In the genomic region with DNA sequence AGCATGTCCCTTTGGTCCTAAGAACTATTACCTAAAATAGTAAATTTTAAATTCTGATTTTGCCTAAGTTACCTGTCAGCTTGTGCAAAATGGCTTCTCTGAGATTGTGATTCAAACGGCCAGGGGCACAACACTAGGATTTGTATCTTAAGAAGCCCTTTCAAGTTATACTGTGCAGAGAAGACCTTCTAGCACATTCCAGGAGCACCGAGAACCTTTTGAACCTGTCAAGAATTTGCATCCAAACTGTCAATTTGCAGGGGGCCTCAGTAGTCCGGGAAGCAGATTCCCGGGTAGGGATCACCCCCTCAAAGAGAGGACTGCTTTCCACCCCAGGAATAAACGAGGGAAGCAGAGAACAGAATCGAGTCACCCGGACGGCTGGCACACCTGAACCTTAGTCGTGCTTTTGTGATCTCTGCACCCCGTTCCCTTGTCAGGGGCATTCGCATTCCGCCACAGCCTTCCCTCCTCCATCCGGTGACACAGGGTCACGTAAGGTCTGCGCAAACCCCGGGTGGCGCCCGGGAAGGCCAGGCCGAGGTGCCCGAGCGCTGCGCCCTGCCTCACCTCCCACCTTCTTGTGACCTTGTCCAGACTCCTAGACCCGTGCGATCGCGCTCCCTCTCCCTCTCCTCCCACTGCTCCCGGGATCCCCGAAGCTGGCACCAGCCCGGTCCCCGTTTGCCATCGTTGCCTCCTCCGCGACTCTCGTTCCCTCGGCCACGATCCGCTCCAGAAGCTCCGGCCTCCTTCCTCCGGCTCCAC, we compare ENCODE assay signal across 8 mouse cellular contexts. TPM values are rescaled to one million over a fixed set of nuclear protein-coding genes. Genes with fewer than 3 reads are reported as not detected.
DNase-seq lines count a peak whose midpoint lies in the region; ATAC-seq and TF ChIP-seq lines count a peak whose summit lies in the region.

No protein-coding gene starts in this region.

- no peak for DNase-seq in frontal cortex, postnatal 36 days (ENCODE audit: low spot score in 2 of 2)
- peak; percentile 43 to 46 for DNase-seq in B cell, adult 2 months
- no peak for DNase-seq in liver, embryonic 14.5 days (ENCODE audit: low read depth in 3 of 3, low spot score in 3 of 3)
- no peak for DNase-seq in cerebellum, adult 11-12 months

- peaks cover 2% of the 10 kb centered on the region for H3K36me3 ChIP-seq in hindbrain, embryonic 13.5 days
- H3K36me3 ChIP-seq in liver, embryonic 14.5 days (replicated peaks; ENCODE audit: control insufficient read depth, insufficient read depth, low read depth), result peaks cover 3% of the 10 kb centered on the region; the same call in 1 of the 2 replicates
- H3K36me3 ChIP-seq in neural tube, embryonic 14.5 days (ENCODE audit: control insufficient read depth, insufficient read depth, low read length), result no peaks in the 10 kb centered on the region

- peak overlapping the region; percentile 91 for H3K4me2 ChIP-seq in hindbrain, embryonic 13.5 days
- peak overlapping the region; percentile 94 for H3K4me2 ChIP-seq in liver, embryonic 14.5 days (ENCODE audit: low read depth)
- peak overlapping the region; percentile 73 for H3K4me2 ChIP-seq in neural tube, embryonic 14.5 days (ENCODE audit: low read depth, low read length)

- peak; percentile 15; the same call in 1 of the 2 replicates for ATAC-seq in frontal cortex, adult (ENCODE audit: low TSS enrichment)
- ATAC-seq in common myeloid progenitor, adult 5-6 weeks (replicated peaks; ENCODE audit: low read depth, poor library complexity, severe bottlenecking), result peak; percentile 23
- peak; percentile 33; the same call in 1 of the 2 replicates for ATAC-seq in hindbrain, embryonic 13.5 days (ENCODE audit: low FRiP score)
- ATAC-seq in liver, embryonic 14.5 days (ENCODE audit: insufficient read depth), result peak; percentile 47
- peak; percentile 15 for ATAC-seq in neural tube, embryonic 14.5 days (ENCODE audit: low read depth)

- peaks cover 23% of the 10 kb centered on the region for H3K4me1 ChIP-seq in hindbrain, embryonic 13.5 days (replicated peaks)
- peaks cover 17 to 24% of the 10 kb centered on the region in 2 experiments for H3K4me1 ChIP-seq in liver, embryonic 14.5 days (replicated peaks; ENCODE audit: control insufficient read depth in 2 of 2, insufficient read depth in 2 of 2, low read length in 1 of 2)
- no peaks in the 10 kb centered on the region for H3K4me1 ChIP-seq in neural tube, embryonic 14.5 days (ENCODE audit: control insufficient read depth, insufficient read depth, low read length)

- H3K27ac ChIP-seq in hindbrain, embryonic 13.5 days, result peak overlapping the region; percentile 97
- peak overlapping the region; percentile 76 for H3K27ac ChIP-seq in liver, embryonic 14.5 days
- peak overlapping the region; percentile 95 for H3K27ac ChIP-seq in neural tube, embryonic 14.5 days (ENCODE audit: low read depth, low read length)

- H3K27me3 ChIP-seq in hindbrain, embryonic 13.5 days, result no peaks in the 10 kb centered on the region
- no peaks in the 10 kb centered on the region for H3K27me3 ChIP-seq in liver, embryonic 14.5 days (ENCODE audit: control insufficient read depth, insufficient read depth, low read length)
- no peaks in the 10 kb centered on the region for H3K27me3 ChIP-seq in neural tube, embryonic 14.5 days (ENCODE audit: control insufficient read depth, insufficient read depth, low read length)

- H3K9me3 ChIP-seq in hindbrain, embryonic 13.5 days, result no peaks in the 10 kb centered on the region
- no peaks in the 10 kb centered on the region for H3K9me3 ChIP-seq in liver, embryonic 14.5 days (ENCODE audit: control insufficient read depth, low read length)
- no peaks in the 10 kb centered on the region for H3K9me3 ChIP-seq in neural tube, embryonic 14.5 days (ENCODE audit: control insufficient read depth, low read length)

- H3K4me3 ChIP-seq in hindbrain, embryonic 13.5 days, result peak overlapping the region; percentile 84
- peak overlapping the region; percentile 91 to 95 for H3K4me3 ChIP-seq in liver, embryonic 14.5 days (ENCODE audit: insufficient read depth in 1 of 2, low read depth in 2 of 2, low read length in 2 of 2)
- peak overlapping the region; percentile 78 for H3K4me3 ChIP-seq in neural tube, embryonic 14.5 days (ENCODE audit: low read depth, low read length)

- WGBS in hindbrain, embryonic 13.5 days, result 2% methylated on average over 39 of the region's 39 CpGs
- 1% methylated on average over 38 of the region's 39 CpGs for WGBS in liver, embryonic 14.5 days (ENCODE audit: insufficient replicate concordance)
- 2% methylated on average over 35 of the region's 39 CpGs for WGBS in neural tube, embryonic 14.5 days

- TF ChIP-seq EP300 in liver, embryonic 14.5 days (IDR thresholded peaks at IDR 0.05; ENCODE audit: low read depth), result no peak

- TF ChIP-seq CTCF in liver, embryonic 14.5 days (IDR thresholded peaks at IDR 0.05; ENCODE audit: low read depth), result 0 out of 2 replicates have a peak, but pooled peaks have one; percentile 6

- H3K9ac ChIP-seq in hindbrain, embryonic 13.5 days, result peak overlapping the region; percentile 90
- peak overlapping the region; percentile 90 for H3K9ac ChIP-seq in liver, embryonic 14.5 days (replicated peaks)
- H3K9ac ChIP-seq in neural tube, embryonic 14.5 days (replicated peaks; ENCODE audit: low read depth, low read length), result peak overlapping the region; percentile 84

RNA-seq across cellular contexts. Expression of a gene that starts 1.3 kb away (rescaled TPM):
- total RNA-seq in common myeloid progenitor, adult 5-6 weeks (2017), result 15.5 and 18.5 TPM in 2 replicates
- polyA plus RNA-seq in hindbrain, embryonic 13.5 days (2015; fragmentation: Nextera tagmentation; extraction: Ambion mirVana), result 144 and 145 TPM in 2 replicates
- 12.9 and 20.8 TPM in 2 replicates for polyA plus RNA-seq in liver, embryonic 14.5 days (2012; rRNA removed)
- polyA plus RNA-seq in liver, embryonic 14.5 days (2014; fragmentation: Nextera tagmentation; extraction: Ambion mirVana), result 97.4 and 119 TPM in 2 replicates
- polyA plus RNA-seq in neural tube, embryonic 14.5 days (2014; fragmentation: Nextera tagmentation; extraction: Ambion mirVana), result 135 and 159 TPM in 2 replicates

RNA-seq across cellular contexts. Expression of a gene that starts 17.6 kb away (rescaled TPM):
- not detected in 2 replicates for total RNA-seq in common myeloid progenitor, adult 5-6 weeks (2017)
- polyA plus RNA-seq in hindbrain, embryonic 13.5 days (2015; fragmentation: Nextera tagmentation; extraction: Ambion mirVana), result 3.2 and 3.7 TPM in 2 replicates
- polyA plus RNA-seq in liver, embryonic 14.5 days (2012; rRNA removed), result not detected in 2 replicates
- not detected in 2 replicates for polyA plus RNA-seq in liver, embryonic 14.5 days (2014; fragmentation: Nextera tagmentation; extraction: Ambion mirVana)
- polyA plus RNA-seq in neural tube, embryonic 14.5 days (2014; fragmentation: Nextera tagmentation; extraction: Ambion mirVana), result 1.9 and 2.7 TPM in 2 replicates

RNA-seq across cellular contexts. Expression of a gene that starts 41.3 kb away (rescaled TPM):
- total RNA-seq in common myeloid progenitor, adult 5-6 weeks (2017), result not detected in 2 replicates
- 2.1 and 2.5 TPM in 2 replicates for polyA plus RNA-seq in hindbrain, embryonic 13.5 days (2015; fragmentation: Nextera tagmentation; extraction: Ambion mirVana)
- polyA plus RNA-seq in liver, embryonic 14.5 days (2012; rRNA removed), result 0.07 and 0.08 TPM in 2 replicates
- 0.20 and 0.37 TPM in 2 replicates for polyA plus RNA-seq in liver, embryonic 14.5 days (2014; fragmentation: Nextera tagmentation; extraction: Ambion mirVana)
- polyA plus RNA-seq in neural tube, embryonic 14.5 days (2014; fragmentation: Nextera tagmentation; extraction: Ambion mirVana), result 1.6 and 2.0 TPM in 2 replicates

RNA-seq across cellular contexts. Expression of a gene that starts 59.3 kb away (rescaled TPM):
- not detected in 2 replicates for total RNA-seq in common myeloid progenitor, adult 5-6 weeks (2017)
- not detected in 2 replicates for polyA plus RNA-seq in hindbrain, embryonic 13.5 days (2015; fragmentation: Nextera tagmentation; extraction: Ambion mirVana)
- polyA plus RNA-seq in liver, embryonic 14.5 days (2012; rRNA removed), result 0.67 and 0.74 TPM in 2 replicates
- 1.5 and 1.8 TPM in 2 replicates for polyA plus RNA-seq in liver, embryonic 14.5 days (2014; fragmentation: Nextera tagmentation; extraction: Ambion mirVana)
- not detected in 2 replicates for polyA plus RNA-seq in neural tube, embryonic 14.5 days (2014; fragmentation: Nextera tagmentation; extraction: Ambion mirVana)

Comparison
In these comparisons a context has a peak if more than half of its experiments do, and no peak if none do; other contexts are left out.
1. DNase-seq: peak in B cell, adult 2 months (2 of 2); none in frontal cortex, postnatal 36 days (0 of 2), liver, embryonic 14.5 days (0 of 3) and cerebellum, adult 11-12 months (single experiment).
2. Peak in every context shown above with its lines, with median percentiles within 50 percentile points of each other: ATAC-seq, H3K27ac ChIP-seq, H3K4me2 ChIP-seq, H3K4me3 ChIP-seq and H3K9ac ChIP-seq.